Mouse (Mus musculus) embryonic facial prominence, embryonic 11.5 days (tissue): ENCODE data around the gene Rgl3. TPM values are rescaled to one million over a fixed set of nuclear protein-coding genes. Genes with fewer than 3 reads are reported as not detected.

ENCODE experiments used
- ATAC-seq: fragments of 200-750 bp; cut with Nextera tagmentation; replicated peaks from 2 replicates; pipeline ENCODE4 v1.8.0; 2017; ENCODE audit warnings: low read depth; ENCODE audit not compliant: insufficient number of reproducible peaks, low FRiP score, low TSS enrichment
- DNase-seq: peaks from one replicate; pipeline ENCODE4 v3.0.0-alpha.2; 2015; ENCODE audit warnings: low spot score
- H3K27ac ChIP-seq: fragments of 300-500 bp; sonication (generic); replicated peaks from 2 replicates; pipeline ENCODE4 v1.5.1; 2014; ENCODE audit warnings: mild to moderate bottlenecking, low read depth, low read length, control low read depth
- H3K27me3 ChIP-seq: fragments of 300-500 bp; sonication (generic); 2 replicates; pipeline ENCODE4 v1.6.1; 2014; ENCODE audit warnings: mild to moderate bottlenecking, low read length, moderate library complexity, mixed read lengths; ENCODE audit not compliant: control insufficient read depth, insufficient read depth
- H3K36me3 ChIP-seq: fragments of 300-500 bp; sonication (generic); replicated peaks from 2 replicates; pipeline ENCODE4 v1.6.1; 2014; ENCODE audit warnings: low read depth, mild to moderate bottlenecking, low read length, moderate library complexity, mixed read lengths; ENCODE audit not compliant: control insufficient read depth, insufficient read depth
- H3K4me1 ChIP-seq: fragments of 300-500 bp; sonication (generic); 2 replicates; pipeline ENCODE4 v1.6.1; 2014; ENCODE audit warnings: low read length, mixed read lengths; ENCODE audit not compliant: control insufficient read depth, insufficient read depth
- H3K4me2 ChIP-seq: fragments of 300-500 bp; sonication (generic); 2 replicates; pipeline ENCODE4 v1.6.1; 2014; ENCODE audit warnings: low read depth, mild to moderate bottlenecking, control low read depth, low read length, moderate library complexity
- H3K4me3 ChIP-seq: fragments of 300-500 bp; sonication (generic); 2 replicates; pipeline ENCODE4 v1.5.1; 2014; ENCODE audit warnings: low read depth, low read length, control low read depth
- H3K9ac ChIP-seq: fragments of 300-500 bp; sonication (generic); replicated peaks from 2 replicates; pipeline ENCODE4 v1.6.1; 2014; ENCODE audit warnings: mild to moderate bottlenecking, control low read depth, low read length
- H3K9me3 ChIP-seq: fragments of 300-500 bp; sonication (generic); replicated peaks from 2 replicates; pipeline ENCODE4 v1.6.1; 2016; ENCODE audit warnings: mild to moderate bottlenecking, low read length, inconsistent platforms, mixed read lengths; ENCODE audit not compliant: control insufficient read depth
- WGBS: fragments of 180-500 bp; shearing (Covaris S2); extraction: QIAGEN DNeasy Blood & Tissue Kit; methylation state at CpG from one replicate; pipeline ENCODE4 v1.1.7; 2014; 5-methylcytosine and 5-hydroxymethylcytosine counted together
- polyA plus RNA-seq: library from polyadenylated mRNA; unstranded; fragments of >200 nt; fragmentation: Nextera tagmentation; extraction: Ambion mirVana; gene quantifications from 2 replicates; pipeline ENCODE4 v1.2.1, GENCODE M21; 2014

Gene Rgl3
- polyA plus RNA-seq, 1 experiment from 2014 or later = 1.0 TPM

GRCm38 (mm10) chr9:22016245-22016644, 27.0 kb upstream of the Rgl3 start:
- DNase-seq (no peak), ATAC-seq (no peak)
- H3K27me3 ChIP-seq = no peaks in the 10 kb centered on the region
- no peak overlapping the region for H3K9ac ChIP-seq
- H3K36me3 ChIP-seq = peaks cover 13% of the 10 kb centered on the region
- no peak overlapping the region for H3K27ac ChIP-seq
- H3K9me3 ChIP-seq = no peaks in the 10 kb centered on the region
- no peak overlapping the region for H3K4me2 ChIP-seq
- H3K4me1 ChIP-seq = no peaks in the 10 kb centered on the region
- H3K4me3 ChIP-seq = no peak overlapping the region
- WGBS = 66% methylated on average over 10 of the region's 10 CpGs

GRCm38 (mm10) chr9:22012731-22013130, 23.5 kb upstream of the Rgl3 start:
- Histone ChIP-seq H3K36me3 (peaks cover 19% of the 10 kb centered on the region), H3K4me2 (no peak overlapping the region), H3K27ac (no peak overlapping the region), H3K4me1 (no peaks in the 10 kb centered on the region), H3K27me3 (no peaks in the 10 kb centered on the region), H3K9me3 (no peaks in the 10 kb centered on the region), H3K9ac (no peak overlapping the region), H3K4me3 (no peak overlapping the region)
- DNase-seq = no peak
- 93% methylated on average over 13 of the region's 13 CpGs for WGBS
- no peak for ATAC-seq

GRCm38 (mm10) chr9:22011055-22011454, 21.8 kb upstream of the Rgl3 start:
- no peak overlapping the region for H3K4me2 ChIP-seq
- H3K4me1 ChIP-seq = no peaks in the 10 kb centered on the region
- H3K27ac ChIP-seq = no peak overlapping the region
- no peak for DNase-seq
- H3K4me3 ChIP-seq = no peak overlapping the region
- ATAC-seq = peak; percentile 31
- H3K36me3 ChIP-seq = peaks cover 19% of the 10 kb centered on the region
- 91% methylated on average over 5 of the region's 5 CpGs for WGBS
- H3K9ac ChIP-seq = no peak overlapping the region
- no peaks in the 10 kb centered on the region for H3K9me3 ChIP-seq
- H3K27me3 ChIP-seq = no peaks in the 10 kb centered on the region

GRCm38 (mm10) chr9:22004546-22004945, 15.3 kb upstream of the Rgl3 start:
- Histone ChIP-seq H3K27me3 (no peaks in the 10 kb centered on the region), H3K9me3 (no peaks in the 10 kb centered on the region), H3K4me3 (no peak overlapping the region), H3K4me1 (no peaks in the 10 kb centered on the region), H3K9ac (no peak overlapping the region), H3K27ac (no peak overlapping the region), H3K36me3 (no peaks in the 10 kb centered on the region; the same call in 1 of the 2 replicates), H3K4me2 (no peak overlapping the region; the same call in 1 of the 2 replicates)
- ATAC-seq (no peak), DNase-seq (no peak)
- 91% methylated on average over 12 of the region's 12 CpGs for WGBS

GRCm38 (mm10) chr9:22003163-22003554, 13.9 kb upstream of the Rgl3 start:
- Histone ChIP-seq H3K27ac (no peak overlapping the region), H3K4me1 (no peaks in the 10 kb centered on the region), H3K9me3 (no peaks in the 10 kb centered on the region), H3K27me3 (no peaks in the 10 kb centered on the region), H3K36me3 (no peaks in the 10 kb centered on the region), H3K4me3 (peak overlapping the region; percentile 68), H3K9ac (peak overlapping the region; percentile 71), H3K4me2 (peak overlapping the region; percentile 85)
- WGBS = under 1% methylated on average over 18 of the region's 18 CpGs
- ATAC-seq (no peak), DNase-seq (peak; percentile 45)

- 6% methylated on average over 55 of the region's 57 CpGs for WGBS
- H3K9me3 ChIP-seq = no peaks in the 10 kb centered on the region
- H3K9ac ChIP-seq = peak within 1 kb of the TSS; percentile 71
- DNase-seq = peak; percentile 100
- H3K4me1 ChIP-seq = no peaks in the 10 kb centered on the region
- peak within 1 kb of the TSS; percentile 68 for H3K4me3 ChIP-seq
- no peaks in the 10 kb centered on the region for H3K36me3 ChIP-seq
- H3K4me2 ChIP-seq = peak within 1 kb of the TSS; percentile 85
- peak; percentile 99 for ATAC-seq
- no peaks in the 10 kb centered on the region for H3K27me3 ChIP-seq
- no peak within 1 kb of the TSS for H3K27ac ChIP-seq
These were observed 13.2 kb upstream of the Rgl3 start, which contains the start of the genes Ccdc151 and Prkcsh for GRCm38 (mm10) chr9:22002194-22003162. TSS of gene Ccdc151 (minus strand) at chr9:22002634. TSS of gene Prkcsh (plus strand) at chr9:22002806.

GRCm38 (mm10) chr9:22001633-22002032, 12.4 kb upstream of the Rgl3 start:
- Histone ChIP-seq H3K4me3 (no peak overlapping the region), H3K27ac (no peak overlapping the region), H3K27me3 (no peaks in the 10 kb centered on the region), H3K4me2 (no peak overlapping the region), H3K4me1 (no peaks in the 10 kb centered on the region), H3K36me3 (no peaks in the 10 kb centered on the region), H3K9me3 (no peaks in the 10 kb centered on the region), H3K9ac (no peak overlapping the region)
- WGBS = 84% methylated on average over 4 of the region's 4 CpGs
- ATAC-seq = no peak
- DNase-seq = no peak

- H3K27ac ChIP-seq = no peak overlapping the region
These were observed 11.1 kb upstream of the Rgl3 start for GRCm38 (mm10) chr9:22000296-22000695.

More at GRCm38 (mm10) chr9:22000296-22000695, 11.1 kb upstream of the Rgl3 start:
- H3K4me2 ChIP-seq = no peak overlapping the region
- no peaks in the 10 kb centered on the region for H3K4me1 ChIP-seq
- no peak overlapping the region for H3K4me3 ChIP-seq
- WGBS = 92% methylated on average over 6 of the region's 6 CpGs
- DNase-seq (no peak), ATAC-seq (no peak)
- no peaks in the 10 kb centered on the region for H3K27me3 ChIP-seq
- no peaks in the 10 kb centered on the region for H3K9me3 ChIP-seq
- H3K9ac ChIP-seq = no peak overlapping the region
- H3K36me3 ChIP-seq = no peaks in the 10 kb centered on the region
